Mouse (Mus musculus): ENCODE data around the gene Hoxd10.

DNA sequence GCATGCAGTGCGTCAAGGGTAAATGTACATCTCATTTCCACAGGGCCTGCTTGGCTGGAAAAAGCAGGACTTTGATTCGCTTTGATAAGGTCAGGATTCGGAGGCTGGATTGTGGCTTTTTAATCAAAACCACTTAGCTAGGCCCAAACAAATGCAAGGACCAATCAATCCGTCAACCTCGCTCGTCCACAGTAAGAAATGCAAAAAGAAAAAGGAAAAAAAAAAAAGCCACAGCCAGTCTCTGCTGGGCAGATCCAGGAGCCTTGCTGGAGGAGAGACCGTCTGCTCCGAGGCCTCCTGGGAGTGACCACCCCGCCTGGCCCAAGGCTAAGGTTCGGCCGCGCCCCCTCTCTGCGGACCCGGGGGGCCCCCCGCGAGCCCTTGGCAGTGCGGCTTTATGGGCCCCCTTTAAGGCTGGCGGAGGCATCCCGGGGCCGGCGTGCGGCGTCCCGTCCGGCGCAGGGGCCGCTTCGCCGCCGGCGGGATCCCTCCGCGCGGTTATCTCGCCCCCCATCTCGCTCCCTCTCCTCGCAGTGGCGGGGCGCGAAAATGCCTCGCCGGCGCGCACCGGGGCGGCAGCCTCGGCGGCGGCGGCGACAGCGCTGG is 12.8 kb downstream of the Hoxd10 start, which contains the start of gene Hoxd8:
- TF ChIP-seq CTCF (IDR thresholded peaks at IDR 0.05; ENCODE audit: low read depth) (no peak), EP300 (optimal IDR thresholded peaks at IDR 0.05) (no peak)
